Mouse (Mus musculus): ENCODE measurements around the gene Tns1. TPM values are rescaled to one million over a fixed set of nuclear protein-coding genes. Genes with fewer than 3 reads are reported as not detected.

Gene Tns1
- total and polyA plus RNA-seq, 3 experiments, result 0.11 TPM; not detected in 2

- no peaks in the 10 kb centered on the region for H3K36me3 ChIP-seq (ENCODE audit: control insufficient read depth in 1 of 2, insufficient read depth in 2 of 2, low read length in 2 of 2)
- no peak overlapping the region for H3K9ac ChIP-seq (ENCODE audit: control insufficient read depth, low read depth, low read length, poor library complexity, severe bottlenecking)
- TF ChIP-seq JUND (IDR thresholded peaks at IDR 0.05; ENCODE audit: low read depth, low read length) (no peak), MEF2A (IDR thresholded peaks at IDR 0.05; ENCODE audit: extremely low read depth, insufficient replicate concordance, low read depth, low read length, poor library complexity, severe bottlenecking) (no peak)
- no peaks in the 10 kb centered on the region for H3K79me2 ChIP-seq (ENCODE audit: control insufficient read depth, insufficient read depth, low read length, poor library complexity)
- H3K27ac ChIP-seq (ENCODE audit: control insufficient read depth, low read depth, low read length), result no peak overlapping the region
- no peaks in the 10 kb centered on the region for H3K4me1 ChIP-seq (ENCODE audit: control insufficient read depth in 1 of 2, insufficient read depth in 2 of 2, low read length in 2 of 2)
- no peak for DNase-seq (ENCODE audit: low read depth, low spot score)
- no peaks in the 10 kb centered on the region for H3K27me3 ChIP-seq (ENCODE audit: control insufficient read depth in 1 of 2, insufficient read depth in 2 of 2, low read length in 2 of 2)
- no peak overlapping the region for H3K4me3 ChIP-seq (ENCODE audit: control insufficient read depth in 1 of 2, insufficient read depth in 1 of 2, low read depth in 2 of 2, low read length in 2 of 2)
- H3K9me3 ChIP-seq (replicated peaks; ENCODE audit: insufficient read depth, low read length), result no peaks in the 10 kb centered on the region
These were observed 164.5 kb downstream of the Tns1 start for GRCm38 (mm10) chr1:73959758-73960157.

GRCm38 (mm10) chr1:73959344-73959743 lies 164.9 kb downstream of the Tns1 start:
- no peaks in the 10 kb centered on the region for H3K4me1 ChIP-seq (ENCODE audit: control insufficient read depth in 1 of 2, insufficient read depth in 2 of 2, low read length in 2 of 2)

GRCm38 (mm10) chr1:73958210-73958983 lies 165.9 kb downstream of the Tns1 start:
- Histone ChIP-seq H3K9me3 (replicated peaks; ENCODE audit: insufficient read depth, low read length) (no peaks in the 10 kb centered on the region), H3K36me3 (ENCODE audit: control insufficient read depth in 1 of 2, insufficient read depth in 2 of 2, low read length in 2 of 2) (no peaks in the 10 kb centered on the region), H3K27me3 (ENCODE audit: control insufficient read depth in 1 of 2, insufficient read depth in 2 of 2, low read length in 2 of 2) (no peaks in the 10 kb centered on the region), H3K79me2 (ENCODE audit: control insufficient read depth, insufficient read depth, low read length, poor library complexity) (no peaks in the 10 kb centered on the region), H3K9ac (ENCODE audit: control insufficient read depth, low read depth, low read length, poor library complexity, severe bottlenecking) (no peak overlapping the region), H3K4me3 (ENCODE audit: control insufficient read depth in 1 of 2, insufficient read depth in 1 of 2, low read depth in 2 of 2, low read length in 2 of 2) (no peak overlapping the region), H3K4me1 (ENCODE audit: control insufficient read depth in 1 of 2, insufficient read depth in 2 of 2, low read length in 2 of 2) (no peaks in the 10 kb centered on the region), H3K27ac (ENCODE audit: control insufficient read depth, low read depth, low read length) (no peak overlapping the region)
- no peak for TF ChIP-seq RCOR1 (IDR thresholded peaks at IDR 0.05; ENCODE audit: low read depth, low read length)
- TF ChIP-seq JUND (IDR thresholded peaks at IDR 0.05; ENCODE audit: low read depth, low read length), result no peak
- TF ChIP-seq ZMIZ1 (IDR thresholded peaks at IDR 0.05; ENCODE audit: low read depth, low read length), result no peak
- TF ChIP-seq MAX (IDR thresholded peaks at IDR 0.05; ENCODE audit: low read length), result no peak
- no peak for TF ChIP-seq MEF2A (IDR thresholded peaks at IDR 0.05; ENCODE audit: extremely low read depth, insufficient replicate concordance, low read depth, low read length, poor library complexity, severe bottlenecking)
- no peak for TF ChIP-seq E2F4 (IDR thresholded peaks at IDR 0.05; ENCODE audit: borderline replicate concordance, low read depth, low read length)
- TF ChIP-seq SMC3 (IDR thresholded peaks at IDR 0.05; ENCODE audit: low read depth, low read length), result no peak
- no peak for TF ChIP-seq ZNF384 (IDR thresholded peaks at IDR 0.05; ENCODE audit: low read depth, low read length)
- no peak for TF ChIP-seq MYB (IDR thresholded peaks at IDR 0.05; ENCODE audit: low read depth, low read length)
- no peak for TF ChIP-seq ELF1 (IDR thresholded peaks at IDR 0.05; ENCODE audit: low read depth, low read length)
- DNase-seq (ENCODE audit: low read depth, low spot score), result no peak

More at GRCm38 (mm10) chr1:73959344-73959743, 164.9 kb downstream of the Tns1 start:
- Histone ChIP-seq H3K36me3 (ENCODE audit: control insufficient read depth in 1 of 2, insufficient read depth in 2 of 2, low read length in 2 of 2) (no peaks in the 10 kb centered on the region), H3K27me3 (ENCODE audit: control insufficient read depth in 1 of 2, insufficient read depth in 2 of 2, low read length in 2 of 2) (no peaks in the 10 kb centered on the region), H3K27ac (ENCODE audit: control insufficient read depth, low read depth, low read length) (no peak overlapping the region), H3K4me3 (ENCODE audit: control insufficient read depth in 1 of 2, insufficient read depth in 1 of 2, low read depth in 2 of 2, low read length in 2 of 2) (no peak overlapping the region), H3K79me2 (ENCODE audit: control insufficient read depth, insufficient read depth, low read length, poor library complexity) (no peaks in the 10 kb centered on the region), H3K9ac (ENCODE audit: control insufficient read depth, low read depth, low read length, poor library complexity, severe bottlenecking) (no peak overlapping the region), H3K9me3 (replicated peaks; ENCODE audit: insufficient read depth, low read length) (no peaks in the 10 kb centered on the region)
- no peak for DNase-seq (ENCODE audit: low read depth, low spot score)
- TF ChIP-seq ZC3H11A (IDR thresholded peaks at IDR 0.05; ENCODE audit: low read depth, low read length), result no peak
- TF ChIP-seq NRF1 (IDR thresholded peaks at IDR 0.05; ENCODE audit: insufficient read depth, low read depth, low read length, poor library complexity, severe bottlenecking), result no peak
- no peak for TF ChIP-seq TCF12 (IDR thresholded peaks at IDR 0.05; ENCODE audit: low read depth, low read length)
- TF ChIP-seq BHLHE40 (IDR thresholded peaks at IDR 0.05; ENCODE audit: borderline replicate concordance, low read depth, low read length), result no peak
- no peak for TF ChIP-seq ELF1 (IDR thresholded peaks at IDR 0.05; ENCODE audit: low read depth, low read length)
- no peak for TF ChIP-seq MEF2A (IDR thresholded peaks at IDR 0.05; ENCODE audit: extremely low read depth, insufficient replicate concordance, low read depth, low read length, poor library complexity, severe bottlenecking)
- no peak for TF ChIP-seq MAZ (IDR thresholded peaks at IDR 0.05; ENCODE audit: low read depth, low read length)
- TF ChIP-seq POLR2AphosphoS5 (IDR thresholded peaks at IDR 0.05; ENCODE audit: borderline replicate concordance, low read depth, low read length), result no peak
- no peak for TF ChIP-seq USF2 (IDR thresholded peaks at IDR 0.05; ENCODE audit: borderline replicate concordance in 1 of 2, insufficient read depth in 1 of 2, low read depth in 1 of 2, low read length in 2 of 2)
- TF ChIP-seq CHD1 (IDR thresholded peaks at IDR 0.05; ENCODE audit: low read depth, low read length), result no peak
- no peak for TF ChIP-seq GABPA (IDR thresholded peaks at IDR 0.05; ENCODE audit: low read depth, low read length)
- no peak for TF ChIP-seq E2F4 (IDR thresholded peaks at IDR 0.05; ENCODE audit: borderline replicate concordance, low read depth, low read length)
- TF ChIP-seq MYC (IDR thresholded peaks at IDR 0.05; ENCODE audit: low read depth, low read length), result no peak
- no peak for TF ChIP-seq POLR2AphosphoS2 (IDR thresholded peaks at IDR 0.05; ENCODE audit: low read length)
